Mouse (Mus musculus): ENCODE results near the gene Piezo1.

DNA sequence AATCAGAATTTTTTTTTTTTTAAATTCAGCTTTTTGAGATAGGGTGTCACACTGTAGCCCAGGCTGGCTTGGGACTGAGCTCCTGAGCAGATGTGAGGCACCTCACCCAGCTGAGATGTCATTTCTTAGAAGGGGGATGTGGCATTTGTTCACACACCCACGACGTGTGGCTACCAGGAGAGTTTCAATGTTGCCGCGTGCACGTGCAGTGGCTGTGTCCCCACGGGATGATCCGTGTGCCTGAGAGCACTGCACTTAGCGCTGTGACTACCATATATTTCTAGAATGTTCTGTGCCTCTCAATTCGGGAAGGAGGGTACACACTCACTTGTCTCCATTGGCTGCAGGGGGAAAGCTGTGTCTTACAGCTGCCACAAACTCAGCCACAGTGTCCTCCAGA, 115.0 kb downstream of the Piezo1 start:
- TF ChIP-seq TAL1 (conservative IDR thresholded peaks at IDR 0.05; ENCODE audit: low read depth, low read length) (no peak), CTCF (IDR thresholded peaks at IDR 0.05; ENCODE audit: low read depth, low read length) (no peak), GATA1 (IDR thresholded peaks at IDR 0.05; ENCODE audit: borderline replicate concordance, low read length) (no peak)

All from G1E (cell line).